12 mouse cellular contexts compared by ENCODE assay signal in genomic region chr16:57251589-57252421, GRCm38 (mm10). TPM values are rescaled to one million over a fixed set of nuclear protein-coding genes. Genes with fewer than 3 reads are reported as not detected.
A peak's percentile ranks its signal among the peaks of the same experiment; 100 is the strongest.
DNase-seq lines count a peak whose midpoint lies in the region; ATAC-seq and TF ChIP-seq lines count a peak whose summit lies in the region.
"Had no signal": no experiment of that assay in that cellular context is flagged by ENCODE, and none has a peak within 500 bp of the region (broad histone marks: within the 10 kb centered on the region; RNA-seq: fewer than 3 reads in every experiment).

No protein-coding gene starts in this region.

- H3K4me1 ChIP-seq in heart, embryonic 11.5 days (ENCODE audit: control insufficient read depth, insufficient read depth, low read length): peaks cover 10% of the 10 kb centered on the region
- H3K4me1 ChIP-seq in forebrain, embryonic 12.5 days: no peaks in the 10 kb centered on the region
- H3K4me1 ChIP-seq in forebrain, embryonic 15.5 days: no peaks in the 10 kb centered on the region
- H3K4me1 ChIP-seq: hindbrain, embryonic 12.5 days had no signal

- no peak overlapping the region for H3K4me3 ChIP-seq in gastrocnemius, adult 2 months
- no peak overlapping the region for H3K4me3 ChIP-seq in heart, embryonic 11.5 days (ENCODE audit: low read depth, low read length)
- H3K4me3 ChIP-seq in forebrain, embryonic 12.5 days (replicated peaks): no peak overlapping the region
- no peak overlapping the region for H3K4me3 ChIP-seq in forebrain, embryonic 15.5 days
- H3K4me3 ChIP-seq: hindbrain, embryonic 12.5 days had no signal

- no peak overlapping the region for H3K9ac ChIP-seq in heart, embryonic 11.5 days (ENCODE audit: low read depth, low read length)
- no peak overlapping the region for H3K9ac ChIP-seq in forebrain, embryonic 12.5 days
- H3K9ac ChIP-seq in forebrain, embryonic 15.5 days (replicated peaks): no peak overlapping the region
- H3K9ac ChIP-seq: hindbrain, embryonic 12.5 days had no signal

- H3K4me2 ChIP-seq in heart, embryonic 11.5 days: no peak overlapping the region
- no peak overlapping the region for H3K4me2 ChIP-seq in forebrain, embryonic 12.5 days
- no peak overlapping the region for H3K4me2 ChIP-seq in forebrain, embryonic 15.5 days (replicated peaks)
- H3K4me2 ChIP-seq: hindbrain, embryonic 12.5 days had no signal

- intact Hi-C loops in gastrocnemius, adult 2 months (cut with DNase I): no loop called here

- ATAC-seq in heart, embryonic 11.5 days (replicated peaks; ENCODE audit: insufficient number of reproducible peaks, low FRiP score, low TSS enrichment): no peak
- ATAC-seq in forebrain, embryonic 12.5 days (ENCODE audit: low FRiP score): no peak
- ATAC-seq in forebrain, embryonic 15.5 days (replicated peaks): no peak
- ATAC-seq: midbrain, embryonic 16.5 days had no signal

- 43% methylated on average over 7 of the region's 7 CpGs for WGBS in heart, embryonic 11.5 days (ENCODE audit: insufficient replicate concordance)
- WGBS in forebrain, embryonic 12.5 days: 46% methylated on average over 7 of the region's 7 CpGs
- 49% methylated on average over 7 of the region's 7 CpGs for whole genome bisulfite sequencing in forebrain, embryonic 15.5 days

- TF ChIP-seq CTCF in gastrocnemius, adult 2 months (IDR thresholded peaks at IDR 0.05): no peak

- peak overlapping the region; percentile 80 for H3K27ac ChIP-seq in gastrocnemius, adult 2 months
- peak overlapping the region; percentile 57 for H3K27ac ChIP-seq in heart, embryonic 11.5 days (ENCODE audit: low read depth, low read length)
- H3K27ac ChIP-seq in forebrain, embryonic 12.5 days: no peak overlapping the region
- no peak overlapping the region for H3K27ac ChIP-seq in forebrain, embryonic 15.5 days (replicated peaks)
- H3K27ac ChIP-seq: hindbrain, embryonic 12.5 days had no signal

- no peaks in the 10 kb centered on the region for H3K36me3 ChIP-seq in heart, embryonic 11.5 days (ENCODE audit: control insufficient read depth, insufficient read depth, low read length)
- H3K36me3 ChIP-seq in forebrain, embryonic 12.5 days (replicated peaks): no peaks in the 10 kb centered on the region
- H3K36me3 ChIP-seq in forebrain, embryonic 15.5 days: no peaks in the 10 kb centered on the region
- H3K36me3 ChIP-seq: hindbrain, embryonic 12.5 days had no signal

- H3K9me3 ChIP-seq in heart, embryonic 11.5 days (replicated peaks; ENCODE audit: control insufficient read depth, low read length): 0 out of 2 replicates have a peak, but pooled peaks cover 2% of the 10 kb centered on the region
- no peaks in the 10 kb centered on the region for H3K9me3 ChIP-seq in forebrain, embryonic 12.5 days
- no peaks in the 10 kb centered on the region for H3K9me3 ChIP-seq in forebrain, embryonic 15.5 days
- H3K9me3 ChIP-seq: hindbrain, embryonic 12.5 days had no signal

- H3K27me3 ChIP-seq in heart, embryonic 11.5 days (ENCODE audit: control insufficient read depth, insufficient read depth, low read length): no peaks in the 10 kb centered on the region
- no peaks in the 10 kb centered on the region for H3K27me3 ChIP-seq in forebrain, embryonic 12.5 days
- no peaks in the 10 kb centered on the region for H3K27me3 ChIP-seq in forebrain, embryonic 15.5 days
- H3K27me3 ChIP-seq: hindbrain, embryonic 12.5 days had no signal

- peak; percentile 35 for DNase-seq in gastrocnemius, adult 2 months
- no peak for DNase-seq in gastrocnemius, postnatal 10 days
- DNase-seq in 3T3-L1 (ENCODE audit: low read depth, low spot score): peak; percentile 88
- DNase-seq in kidney, postnatal 14 days: peak; percentile 72
- DNase-seq in frontal cortex, postnatal 14 days (ENCODE audit: low spot score in 2 of 2): no peak
- DNase-seq: left cerebral cortex, postnatal 4 days; right cerebral cortex, postnatal 25 days had no signal

RNA-seq across cellular contexts. Expression of gene Tbc1d23, which starts 20.5 kb away (rescaled TPM):
- total RNA-seq in gastrocnemius, adult 2 months (2021): 10 to 100 TPM; 19.2 to 19.5 TPM
- total RNA-seq in gastrocnemius, postnatal 10 days (2021): 10 to 100 TPM; 24.6 to 29.0 TPM
- polyA plus RNA-seq in heart, embryonic 11.5 days (2014; fragmentation: Nextera tagmentation; extraction: Ambion mirVana): 20.5 and 25.0 TPM in 2 replicates
- polyA plus RNA-seq in forebrain, embryonic 12.5 days (2016; fragmentation: Nextera tagmentation; extraction: Ambion mirVana): 29.9 and 34.4 TPM in 2 replicates
- polyA plus RNA-seq in forebrain, embryonic 15.5 days (2015; fragmentation: Nextera tagmentation; extraction: Ambion mirVana): 33.7 and 34.6 TPM in 2 replicates

RNA-seq across cellular contexts. Expression of gene Tmem30c, which starts 40.9 kb away (rescaled TPM):
- total RNA-seq in gastrocnemius, adult 2 months (2021): not detected
- total RNA-seq in gastrocnemius, postnatal 10 days (2021): not detected
- polyA plus RNA-seq in heart, embryonic 11.5 days (2014; fragmentation: Nextera tagmentation; extraction: Ambion mirVana): 0.10 TPM in 1 of 2 replicates, not detected in the other
- polyA plus RNA-seq in forebrain, embryonic 12.5 days (2016; fragmentation: Nextera tagmentation; extraction: Ambion mirVana): 0.15 and 0.26 TPM in 2 replicates
- polyA plus RNA-seq in forebrain, embryonic 15.5 days (2015; fragmentation: Nextera tagmentation; extraction: Ambion mirVana): 0.18 and 0.43 TPM in 2 replicates
- polyA plus RNA-seq: hindbrain, embryonic 12.5 days had no signal

Comparison
In these comparisons a context has a peak if more than half of its experiments do, and no peak if none do; other contexts are left out.
1. DNase-seq: peak in gastrocnemius, adult 2 months (single experiment), 3T3-L1 (single experiment) and kidney, postnatal 14 days (single experiment); none in gastrocnemius, postnatal 10 days (single experiment) and frontal cortex, postnatal 14 days (0 of 2).
2. H3K27ac ChIP-seq: peak in gastrocnemius, adult 2 months (single experiment) and heart, embryonic 11.5 days (single experiment); none in forebrain, embryonic 12.5 days (single experiment) and forebrain, embryonic 15.5 days (single experiment).